Mouse (Mus musculus) heart, postnatal 0 days (tissue): ENCODE data around the gene Mgat3.

ENCODE experiments used
- CTCF ChIP-seq: IDR thresholded peaks from 2 replicates; pipeline ENCODE4 v1.5.1; 2016; ENCODE audit warnings: antibody characterized with exemption, control low read depth, low read depth
- EP300 ChIP-seq: IDR thresholded peaks from 2 replicates; pipeline ENCODE4 v1.6.1; 2016; ENCODE audit warnings: antibody characterized with exemption, low read depth

DNA sequence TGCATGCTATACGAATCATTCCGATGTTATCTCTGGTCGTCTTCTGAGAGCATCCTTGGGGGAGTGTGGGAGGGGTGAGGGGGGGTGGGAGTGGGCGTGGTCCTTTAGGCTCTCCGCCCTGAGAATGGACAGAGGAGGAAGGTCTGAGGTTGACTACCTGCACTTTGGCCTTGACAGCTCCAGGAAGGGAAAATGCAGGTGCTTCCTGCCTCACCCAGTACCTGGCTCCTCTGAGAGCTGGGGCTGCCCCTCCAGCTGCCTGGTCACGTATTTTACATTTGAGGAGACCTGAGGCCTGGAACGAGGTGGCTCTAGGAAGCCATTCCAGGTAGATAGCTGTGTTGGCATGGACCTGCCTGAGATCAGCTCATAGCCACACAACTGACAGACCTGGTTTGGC lies 19.3 kb downstream of the Mgat3 start:
- TF ChIP-seq EP300 (no peak), CTCF (no peak)
